Mouse (Mus musculus): Measurements from ENCODE around the gene Krt9.

DNA sequence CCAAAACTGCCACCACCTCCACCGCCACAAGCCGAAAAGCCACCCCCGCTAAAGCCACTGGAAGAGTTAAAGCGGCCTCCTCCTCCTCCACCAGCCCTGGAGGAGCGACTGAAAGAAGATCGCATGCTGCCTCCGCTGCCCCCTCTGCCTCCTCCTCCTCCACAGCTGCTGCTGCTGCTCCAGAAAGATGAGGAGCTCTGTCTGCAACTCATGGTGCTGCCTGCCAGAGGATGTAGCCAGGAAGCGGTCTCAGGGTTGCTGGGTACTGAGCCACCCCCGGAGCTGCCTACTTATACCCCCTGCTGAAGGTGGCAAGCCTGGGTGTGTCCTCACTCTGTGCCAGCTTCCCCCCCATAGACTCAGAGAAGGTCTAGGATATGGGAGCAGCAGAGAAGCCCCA is at the start of gene Krt9:
- TF ChIP-seq EP300 (IDR thresholded peaks at IDR 0.05; ENCODE audit: low read depth), result no peak
- TF ChIP-seq CTCF (IDR thresholded peaks at IDR 0.05; ENCODE audit: low read depth), result no peak
